Mouse (Mus musculus): ENCODE measurements around the gene Drg2. TPM values are rescaled to one million over a fixed set of nuclear protein-coding genes. Genes with fewer than 3 reads are reported as not detected.

Drg2 gene
- polyA plus RNA-seq, 1 experiment, result 60.7 TPM

DNA sequence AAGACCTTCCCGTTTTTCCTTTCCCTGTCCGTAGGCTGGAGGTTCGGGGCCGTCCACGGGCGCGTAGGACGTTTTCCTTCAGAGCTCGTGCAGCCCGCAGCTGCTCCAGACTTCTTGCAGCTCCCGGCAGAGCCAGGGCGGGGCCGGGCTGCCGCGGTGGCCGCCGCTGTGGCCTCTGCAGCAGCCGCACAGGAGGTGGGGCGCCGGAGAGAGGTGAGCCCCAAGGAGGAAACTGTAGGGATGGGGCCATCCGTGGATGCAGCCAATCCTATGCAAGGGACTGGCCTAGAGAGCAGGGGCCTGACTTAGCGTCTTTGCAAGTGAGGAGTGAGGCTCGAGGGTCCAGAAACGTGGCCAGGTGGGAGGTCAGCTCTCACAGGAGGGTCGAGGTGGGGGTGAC, 55.1 kb downstream of the Drg2 start:
- WGBS, result 1% methylated on average over 25 of the region's 25 CpGs
- H3K4me3 ChIP-seq (ENCODE audit: control insufficient read depth, insufficient read depth, low read length), result peak overlapping the region; percentile 49
- TF ChIP-seq POLR2A (IDR thresholded peaks at IDR 0.05; ENCODE audit: control insufficient read depth, extremely low read depth, insufficient read depth, low read length, poor library complexity), result no peak
- TF ChIP-seq CTCF (IDR thresholded peaks at IDR 0.05; ENCODE audit: borderline replicate concordance, control insufficient read depth, extremely low read depth, insufficient read depth, low read length, poor library complexity), result no peak

DNA sequence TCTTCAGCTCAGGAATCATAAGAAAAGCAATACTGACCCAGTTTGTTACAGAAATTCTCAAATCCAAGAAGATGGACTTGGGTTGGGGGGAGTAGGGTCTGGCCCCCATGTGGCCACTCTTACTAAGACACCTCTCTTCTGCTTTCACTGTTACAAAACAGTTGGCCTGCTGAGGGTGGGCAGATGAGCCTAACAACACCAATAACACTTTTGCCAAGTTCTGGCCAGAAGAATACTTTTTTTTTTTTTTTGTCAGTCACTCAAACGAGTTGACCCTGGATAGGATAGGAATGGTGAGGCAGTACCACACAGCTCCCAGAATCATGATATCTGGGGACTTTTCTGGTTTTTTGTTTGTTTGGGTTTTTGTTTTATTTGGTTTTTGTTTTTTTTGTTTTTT, 57.5 kb downstream of the Drg2 start:
- Histone ChIP-seq H3K4me1 (replicated peaks; ENCODE audit: control insufficient read depth, insufficient read depth, low read length) (peaks cover 10% of the 10 kb centered on the region), H3K36me3 (ENCODE audit: control insufficient read depth, insufficient read depth, low read length) (no peaks in the 10 kb centered on the region), H3K27me3 (ENCODE audit: control insufficient read depth, insufficient read depth, low read length) (peaks cover 13% of the 10 kb centered on the region), H3K27ac (ENCODE audit: control insufficient read depth, insufficient read depth, low read length) (no peak overlapping the region), H3K4me3 (ENCODE audit: control insufficient read depth, insufficient read depth, low read length) (no peak overlapping the region)
- 83% methylated on average over 1 of the region's 1 CpGs for WGBS
- no peak for DNase-seq
- TF ChIP-seq POLR2A (IDR thresholded peaks at IDR 0.05; ENCODE audit: control insufficient read depth, extremely low read depth, insufficient read depth, low read length, poor library complexity) (no peak), CTCF (IDR thresholded peaks at IDR 0.05; ENCODE audit: borderline replicate concordance, control insufficient read depth, extremely low read depth, insufficient read depth, low read length, poor library complexity) (no peak)

More for the DNA sequence above, 55.1 kb downstream of the Drg2 start:
- peak; percentile 7 for DNase-seq
- Histone ChIP-seq H3K27ac (ENCODE audit: control insufficient read depth, insufficient read depth, low read length) (no peak overlapping the region), H3K27me3 (ENCODE audit: control insufficient read depth, insufficient read depth, low read length) (peaks cover 13% of the 10 kb centered on the region), H3K36me3 (ENCODE audit: control insufficient read depth, insufficient read depth, low read length) (no peaks in the 10 kb centered on the region), H3K4me1 (replicated peaks; ENCODE audit: control insufficient read depth, insufficient read depth, low read length) (peaks cover 10% of the 10 kb centered on the region)

DNA sequence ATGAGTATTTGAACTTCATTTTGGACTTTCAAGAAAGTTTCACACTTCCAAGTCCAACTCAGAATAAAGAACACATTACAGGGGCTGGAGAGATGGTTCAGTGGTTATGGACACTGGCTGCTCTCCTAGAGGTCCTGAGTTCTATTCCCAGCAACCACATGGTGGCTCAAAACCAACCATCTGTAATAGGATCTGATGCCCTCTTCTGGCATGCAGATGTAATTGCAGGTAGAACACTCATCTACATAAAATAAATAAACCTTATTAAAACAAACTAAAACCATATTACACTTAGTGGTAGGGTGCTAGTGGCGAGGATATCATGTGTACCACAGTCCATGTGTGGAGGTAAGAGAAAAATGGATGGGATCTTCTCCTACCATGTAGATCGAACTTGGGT, 58.1 kb downstream of the Drg2 start:
- H3K4me1 ChIP-seq (replicated peaks; ENCODE audit: control insufficient read depth, insufficient read depth, low read length), result peaks cover 10% of the 10 kb centered on the region
- H3K27me3 ChIP-seq (ENCODE audit: control insufficient read depth, insufficient read depth, low read length), result peaks cover 13% of the 10 kb centered on the region
- WGBS, result 91% methylated on average over 2 of the region's 2 CpGs
- no peak for DNase-seq
- TF ChIP-seq CTCF (IDR thresholded peaks at IDR 0.05; ENCODE audit: borderline replicate concordance, control insufficient read depth, extremely low read depth, insufficient read depth, low read length, poor library complexity), result no peak
- TF ChIP-seq POLR2A (IDR thresholded peaks at IDR 0.05; ENCODE audit: control insufficient read depth, extremely low read depth, insufficient read depth, low read length, poor library complexity), result no peak
- H3K4me3 ChIP-seq (ENCODE audit: control insufficient read depth, insufficient read depth, low read length), result no peak overlapping the region
- H3K27ac ChIP-seq (ENCODE audit: control insufficient read depth, insufficient read depth, low read length), result no peak overlapping the region
- H3K36me3 ChIP-seq (ENCODE audit: control insufficient read depth, insufficient read depth, low read length), result no peaks in the 10 kb centered on the region

DNA sequence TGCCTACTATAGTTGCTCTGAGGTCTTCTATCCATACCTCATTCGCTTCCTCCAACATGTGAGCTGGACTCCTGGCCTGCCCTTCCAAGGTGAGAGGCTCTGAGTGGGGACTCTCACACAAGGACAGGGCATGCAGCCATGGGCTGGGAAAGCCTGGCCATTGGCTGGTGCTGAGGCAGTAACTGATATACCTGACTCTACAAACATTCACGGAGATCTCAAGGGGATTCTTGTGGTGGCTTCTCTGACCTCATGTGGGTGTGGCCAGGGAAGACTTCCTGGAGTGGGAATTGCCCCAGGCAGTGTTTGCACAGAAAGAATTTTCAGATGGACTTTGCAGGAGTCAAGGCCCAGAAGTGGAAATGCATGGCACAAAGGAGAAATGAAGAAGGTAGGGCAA, 60.5 kb downstream of the Drg2 start:
- Histone ChIP-seq H3K4me3 (ENCODE audit: control insufficient read depth, insufficient read depth, low read length) (no peak overlapping the region), H3K27me3 (ENCODE audit: control insufficient read depth, insufficient read depth, low read length) (peaks cover 2% of the 10 kb centered on the region; the same call in 1 of the 2 replicates), H3K36me3 (ENCODE audit: control insufficient read depth, insufficient read depth, low read length) (no peaks in the 10 kb centered on the region), H3K27ac (ENCODE audit: control insufficient read depth, insufficient read depth, low read length) (no peak overlapping the region), H3K4me1 (replicated peaks; ENCODE audit: control insufficient read depth, insufficient read depth, low read length) (peaks cover 2% of the 10 kb centered on the region; the same call in 1 of the 2 replicates)
- no peak for DNase-seq
- TF ChIP-seq CTCF (IDR thresholded peaks at IDR 0.05; ENCODE audit: borderline replicate concordance, control insufficient read depth, extremely low read depth, insufficient read depth, low read length, poor library complexity) (no peak), POLR2A (IDR thresholded peaks at IDR 0.05; ENCODE audit: control insufficient read depth, extremely low read depth, insufficient read depth, low read length, poor library complexity) (no peak)
- 93% methylated on average over 2 of the region's 2 CpGs for WGBS

DNA sequence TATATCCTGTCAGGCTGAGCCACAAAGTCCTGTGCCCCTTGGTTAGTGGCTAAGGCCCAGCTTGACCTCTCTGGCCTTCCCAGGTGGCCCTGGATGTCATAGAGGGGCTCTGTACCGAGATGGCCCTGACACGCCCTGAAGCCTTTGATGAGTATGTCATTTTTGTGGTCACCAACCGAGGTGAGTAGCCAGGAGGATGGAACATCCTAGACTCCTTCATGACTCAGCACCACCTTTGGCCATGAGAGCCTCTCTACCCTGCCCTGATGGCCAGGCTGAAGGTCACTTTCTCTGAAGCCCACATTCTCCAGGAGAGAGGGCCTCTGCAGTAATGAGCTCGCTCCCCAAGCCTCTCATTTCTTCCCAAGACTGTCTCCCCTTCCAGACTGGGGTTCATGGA, 63.9 kb downstream of the Drg2 start:
- DNase-seq, result no peak
- no peaks in the 10 kb centered on the region for H3K4me1 ChIP-seq (replicated peaks; ENCODE audit: control insufficient read depth, insufficient read depth, low read length)
- TF ChIP-seq CTCF (IDR thresholded peaks at IDR 0.05; ENCODE audit: borderline replicate concordance, control insufficient read depth, extremely low read depth, insufficient read depth, low read length, poor library complexity) (no peak), POLR2A (IDR thresholded peaks at IDR 0.05; ENCODE audit: control insufficient read depth, extremely low read depth, insufficient read depth, low read length, poor library complexity) (no peak)
- no peaks in the 10 kb centered on the region for H3K27me3 ChIP-seq (ENCODE audit: control insufficient read depth, insufficient read depth, low read length)
- H3K4me3 ChIP-seq (ENCODE audit: control insufficient read depth, insufficient read depth, low read length), result no peak overlapping the region
- 74% methylated on average over 4 of the region's 4 CpGs for WGBS
- no peak overlapping the region for H3K27ac ChIP-seq (ENCODE audit: control insufficient read depth, insufficient read depth, low read length)
- no peaks in the 10 kb centered on the region for H3K36me3 ChIP-seq (ENCODE audit: control insufficient read depth, insufficient read depth, low read length)

Other genes starting within 250 kb of the Drg2 start
- 466 and 519 TPM in 2 replicates for gene Srebf1, start 232.0 kb upstream of the Drg2 start, polyA plus RNA-seq (2012; rRNA removed)
- 85.1 and 99.5 TPM in 2 replicates for gene Tom1l2, start 101.7 kb upstream of the Drg2 start, polyA plus RNA-seq (2012; rRNA removed)
- gene Drc3, start 101.3 kb upstream of the Drg2 start, polyA plus RNA-seq (2012; rRNA removed), result 2.8 and 5.2 TPM in 2 replicates
- 20.3 and 24.4 TPM in 2 replicates for gene Gid4, start 37.4 kb upstream of the Drg2 start, polyA plus RNA-seq (2012; rRNA removed)
- 42.9 and 46.9 TPM in 2 replicates for gene Atpaf2, start 36.1 kb upstream of the Drg2 start, polyA plus RNA-seq (2012; rRNA removed)
- 0.17 and 0.20 TPM in 2 replicates for gene Myo15, start 14.7 kb downstream of the Drg2 start, polyA plus RNA-seq (2012; rRNA removed)
- gene Alkbh5, start 81.8 kb downstream of the Drg2 start, polyA plus RNA-seq (2012; rRNA removed), result 29.0 and 37.4 TPM in 2 replicates
- gene Llgl1, start 245.1 kb downstream of the Drg2 start, polyA plus RNA-seq (2012; rRNA removed), result 143 and 154 TPM in 2 replicates